Mouse (Mus musculus) G1E (cell line): ENCODE measurements around the gene Gm6993.

Source experiments
- CTCF ChIP-seq: IDR thresholded peaks from 2 replicates; pipeline ENCODE4 v1.5.1; 2012; ENCODE audit warnings: low read depth, low read length, inconsistent platforms, mixed read lengths
- GATA1 ChIP-seq: IDR thresholded peaks from 2 replicates; pipeline ENCODE4 v1.6.1; 2012; ENCODE audit warnings: borderline replicate concordance, low read length, inconsistent platforms, mixed read lengths
- GATA2 ChIP-seq: IDR thresholded peaks from 2 replicates; pipeline ENCODE4 v1.6.1; 2012; ENCODE audit warnings: low read depth, low read length, inconsistent platforms, borderline replicate concordance
- POLR2AphosphoS5 ChIP-seq: IDR thresholded peaks from 2 replicates; pipeline ENCODE4 v1.6.1; 2012; ENCODE audit warnings: low read depth, low read length, inconsistent platforms; ENCODE audit not compliant: insufficient replicate concordance

GRCm38 (mm10) chr12:31222741-31223140, 17.8 kb upstream of the Gm6993 start:
- no peak for TF ChIP-seq CTCF
- TF ChIP-seq GATA1: no peak
- TF ChIP-seq POLR2AphosphoS5: no peak
- no peak for TF ChIP-seq GATA2
